9 mouse cellular contexts compared by ENCODE assay signal in the genomic region with DNA sequence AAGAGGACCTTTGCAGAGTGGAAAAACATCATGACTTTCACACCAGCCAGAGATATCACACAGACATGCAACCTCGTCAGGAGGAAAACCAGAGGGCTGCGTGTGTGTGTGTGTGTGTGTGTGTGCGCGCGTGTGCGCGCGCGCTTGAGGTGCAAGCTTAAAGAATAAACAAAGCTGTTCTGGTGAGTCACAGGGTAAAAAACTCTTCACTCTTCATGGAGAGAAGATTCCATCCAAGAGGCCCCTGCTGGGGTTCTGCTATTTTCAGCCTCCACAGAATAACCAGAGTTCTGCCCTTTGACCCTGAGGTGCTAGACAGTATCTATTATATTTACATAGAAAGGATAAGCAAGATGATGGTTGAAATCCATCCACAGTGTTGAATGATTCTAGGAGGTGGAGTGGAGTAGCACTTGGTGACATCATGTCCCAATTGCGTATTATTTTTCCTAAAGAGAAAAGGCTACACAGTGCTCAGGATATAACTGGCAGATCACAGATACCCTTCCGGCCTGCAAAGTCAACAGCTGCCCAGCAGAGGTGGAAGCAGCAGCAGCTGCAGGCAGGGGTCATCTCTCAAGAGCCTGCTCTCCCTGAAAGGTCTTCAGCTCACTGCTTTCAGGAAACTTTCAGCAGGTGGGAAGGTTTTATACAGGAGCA. TPM values are rescaled to one million over a fixed set of nuclear protein-coding genes. Genes with fewer than 3 reads are reported as not detected.
DNase-seq lines count a peak whose midpoint lies in the region; ATAC-seq and TF ChIP-seq lines count a peak whose summit lies in the region.
"Had no signal": no experiment of that assay in that cellular context is flagged by ENCODE, and none has a peak within 500 bp of the region (broad histone marks: within the 10 kb centered on the region; RNA-seq: fewer than 3 reads in every experiment).

No protein-coding gene starts in this region.

- 26% methylated on average over 11 of the region's 11 CpGs for WGBS in heart, embryonic 11.5 days (ENCODE audit: insufficient replicate concordance)
- 81% methylated on average over 11 of the region's 11 CpGs for WGBS in limb, embryonic 14.5 days

- DNase-seq in heart, postnatal 36 days, result no peak
- peak; percentile 53 for DNase-seq in urinary bladder, postnatal 14 days (ENCODE audit: low spot score)
- DNase-seq in urinary bladder, postnatal 4 days (ENCODE audit: low spot score in 2 of 2), result no peak
- DNase-seq in limb, embryonic 14.5 days (ENCODE audit: low spot score), result peak; percentile 45
- peak; percentile 86 for DNase-seq in yolk sac, embryonic 10.5 days (ENCODE audit: low spot score)
- DNase-seq in frontal cortex, postnatal 10 days (ENCODE audit: low spot score in 2 of 2), result no peak
- no peak for DNase-seq in frontal cortex, postnatal 14 days (ENCODE audit: low spot score in 2 of 2)

- no peak for TF ChIP-seq POLR2A in limb, embryonic 14.5 days (IDR thresholded peaks at IDR 0.05; ENCODE audit: borderline replicate concordance, extremely low read depth, insufficient read depth, insufficient read length)

- no peak overlapping the region for H3K4me3 ChIP-seq in heart, embryonic 11.5 days (ENCODE audit: low read depth, low read length)
- H3K4me3 ChIP-seq in limb, embryonic 14.5 days (replicated peaks; ENCODE audit: low read length), result no peak overlapping the region

- H3K4me2 ChIP-seq in heart, embryonic 11.5 days, result peak overlapping the region; percentile 46
- H3K4me2 ChIP-seq in limb, embryonic 14.5 days (replicated peaks; ENCODE audit: low read depth, low read length, severe bottlenecking), result no peak overlapping the region

- intact Hi-C loops in heart, postnatal 36 days (cut with DNase I), result no loop called here

- H3K27me3 ChIP-seq in heart, embryonic 11.5 days (ENCODE audit: control insufficient read depth, insufficient read depth, low read length), result no peaks in the 10 kb centered on the region
- no peaks in the 10 kb centered on the region for H3K27me3 ChIP-seq in limb, embryonic 14.5 days (ENCODE audit: control insufficient read depth, insufficient read depth, low read length)

- no peaks in the 10 kb centered on the region for H3K9me3 ChIP-seq in heart, embryonic 11.5 days (replicated peaks; ENCODE audit: control insufficient read depth, low read length)
- H3K9me3 ChIP-seq in limb, embryonic 14.5 days (ENCODE audit: control insufficient read depth, low read length), result no peaks in the 10 kb centered on the region

- H3K9ac ChIP-seq in heart, embryonic 11.5 days (ENCODE audit: low read depth, low read length), result no peak overlapping the region; the same call in 1 of the 2 replicates
- H3K9ac ChIP-seq in limb, embryonic 14.5 days (ENCODE audit: low read depth, low read length, severe bottlenecking), result no peak overlapping the region

- H3K27ac ChIP-seq in heart, embryonic 11.5 days (ENCODE audit: low read depth, low read length), result peak overlapping the region; percentile 87
- 0 out of 2 replicates have a peak overlapping the region, but pooled peaks have one; percentile 33 for H3K27ac ChIP-seq in limb, embryonic 14.5 days (replicated peaks; ENCODE audit: low read depth, low read length)
- H3K27ac ChIP-seq: macrophage had no signal

- H3K4me1 ChIP-seq in heart, embryonic 11.5 days (ENCODE audit: control insufficient read depth, insufficient read depth, low read length), result peaks cover 79% of the 10 kb centered on the region
- H3K4me1 ChIP-seq in limb, embryonic 14.5 days (ENCODE audit: control insufficient read depth, insufficient read depth, low read length), result peaks cover 52% of the 10 kb centered on the region

- H3K36me3 ChIP-seq in heart, embryonic 11.5 days (ENCODE audit: control insufficient read depth, insufficient read depth, low read length), result no peaks in the 10 kb centered on the region
- H3K36me3 ChIP-seq in limb, embryonic 14.5 days (ENCODE audit: control insufficient read depth, insufficient read depth, low read length), result peaks cover 8% of the 10 kb centered on the region

- peak; percentile 65 for ATAC-seq in heart, embryonic 11.5 days (replicated peaks; ENCODE audit: insufficient number of reproducible peaks, low FRiP score, low TSS enrichment)
- peak; percentile 64 for ATAC-seq in limb, embryonic 14.5 days (ENCODE audit: low FRiP score, low read depth)

RNA-seq across cellular contexts. Expression of gene Creb3l2, which starts 41.0 kb away (rescaled TPM):
- 42.9 and 52.9 TPM in 2 replicates for polyA plus RNA-seq in heart, embryonic 11.5 days (2014; fragmentation: Nextera tagmentation; extraction: Ambion mirVana)
- 10 to 100 TPM; 21.5 to 22.6 TPM for total RNA-seq in heart, postnatal 36 days (2021)
- polyA plus RNA-seq in limb, embryonic 14.5 days (2012; rRNA removed), result 51.7 and 60.1 TPM in 2 replicates
- 44.4 and 48.2 TPM in 2 replicates for polyA plus RNA-seq in limb, embryonic 14.5 days (2014; fragmentation: Nextera tagmentation; extraction: Ambion mirVana)

Comparison
In these comparisons a context has a peak if more than half of its experiments do, and no peak if none do; other contexts are left out.
1. DNase-seq: peak in urinary bladder, postnatal 14 days (single experiment), limb, embryonic 14.5 days (single experiment) and yolk sac, embryonic 10.5 days (single experiment); none in heart, postnatal 36 days (0 of 2), urinary bladder, postnatal 4 days (0 of 2), frontal cortex, postnatal 10 days (0 of 2) and frontal cortex, postnatal 14 days (0 of 2).